Mouse (Mus musculus): ENCODE results near the gene Dusp9. TPM values are rescaled to one million over a fixed set of nuclear protein-coding genes. Genes with fewer than 3 reads are reported as not detected.
A peak's percentile ranks its signal among the peaks of the same experiment; 100 is the strongest.

Gene Dusp9
- polyA plus RNA-seq, 1 experiment = 0.57 TPM

GRCm38 (mm10) chrX:73659575-73660283, 20.5 kb downstream of the Dusp9 start, which contains the start of gene Pnck:
TSS of gene Pnck (minus strand) at chrX:73660117.
- no peak for TF ChIP-seq GATA1 (IDR thresholded peaks at IDR 0.05; ENCODE audit: borderline replicate concordance, low read length)
- peaks cover 50% of the 10 kb centered on the region for H3K27me3 ChIP-seq (replicated peaks)
- H3K4me3 ChIP-seq (replicated peaks) = peak within 1 kb of the TSS; percentile 62
- peaks cover 11% of the 10 kb centered on the region; the same call in 1 of the 2 replicates for H3K9me3 ChIP-seq
- H3K4me1 ChIP-seq = peaks cover 9% of the 10 kb centered on the region; the same call in 1 of the 2 replicates
- no peaks in the 10 kb centered on the region for H3K36me3 ChIP-seq (replicated peaks; ENCODE audit: low read length)

- H3K4me3 ChIP-seq (replicated peaks) = no peak overlapping the region
- H3K9me3 ChIP-seq = peaks cover 11% of the 10 kb centered on the region; the same call in 1 of the 2 replicates
- H3K27me3 ChIP-seq (replicated peaks) = peaks cover 50% of the 10 kb centered on the region
- no peaks in the 10 kb centered on the region for H3K36me3 ChIP-seq (replicated peaks; ENCODE audit: low read length)
- no peak for TF ChIP-seq FLI1 (IDR thresholded peaks at IDR 0.05; ENCODE audit: low read length)
- no peak for TF ChIP-seq GATA1 (IDR thresholded peaks at IDR 0.05; ENCODE audit: borderline replicate concordance, low read length)
- peaks cover 9% of the 10 kb centered on the region; the same call in 1 of the 2 replicates for H3K4me1 ChIP-seq
These were observed 21.1 kb downstream of the Dusp9 start for GRCm38 (mm10) chrX:73660284-73660665.

GRCm38 (mm10) chrX:73663143-73663542, 23.9 kb downstream of the Dusp9 start:
- Histone ChIP-seq H3K4me1 (peaks cover 3% of the 10 kb centered on the region; the same call in 1 of the 2 replicates), H3K9me3 (peaks cover 11% of the 10 kb centered on the region; the same call in 1 of the 2 replicates), H3K36me3 (replicated peaks; ENCODE audit: low read length) (no peaks in the 10 kb centered on the region), H3K4me3 (replicated peaks) (no peak overlapping the region), H3K27me3 (replicated peaks) (peaks cover 31% of the 10 kb centered on the region)
- TF ChIP-seq FLI1 (IDR thresholded peaks at IDR 0.05; ENCODE audit: low read length) (no peak), GATA1 (IDR thresholded peaks at IDR 0.05; ENCODE audit: borderline replicate concordance, low read length) (no peak)

GRCm38 (mm10) chrX:73672031-73672431, 32.8 kb downstream of the Dusp9 start:
- TF ChIP-seq FLI1 (IDR thresholded peaks at IDR 0.05; ENCODE audit: low read length) (no peak), GATA1 (IDR thresholded peaks at IDR 0.05; ENCODE audit: borderline replicate concordance, low read length) (no peak)
- H3K27me3 ChIP-seq (replicated peaks) = peaks cover 73% of the 10 kb centered on the region

GRCm38 (mm10) chrX:73672879-73673618, 33.8 kb downstream of the Dusp9 start, which contains the start of gene Slc6a8:
TSS of gene Slc6a8 (plus strand) at chrX:73673150.
- Histone ChIP-seq H3K27me3 (replicated peaks) (peaks cover 79% of the 10 kb centered on the region), H3K4me3 (replicated peaks) (peak within 1 kb of the TSS; percentile 89), H3K36me3 (replicated peaks; ENCODE audit: low read length) (no peaks in the 10 kb centered on the region), H3K4me1 (peaks cover 20% of the 10 kb centered on the region), H3K9me3 (peaks cover 8% of the 10 kb centered on the region; the same call in 1 of the 2 replicates)
- no peak for TF ChIP-seq GATA1 (IDR thresholded peaks at IDR 0.05; ENCODE audit: borderline replicate concordance, low read length)
- no peak for TF ChIP-seq FLI1 (IDR thresholded peaks at IDR 0.05; ENCODE audit: low read length)

More at GRCm38 (mm10) chrX:73672031-73672431, 32.8 kb downstream of the Dusp9 start:
- no peaks in the 10 kb centered on the region for H3K36me3 ChIP-seq (replicated peaks; ENCODE audit: low read length)
- peak overlapping the region; percentile 23 for H3K4me3 ChIP-seq (replicated peaks)
- peaks cover 20% of the 10 kb centered on the region for H3K4me1 ChIP-seq
- peaks cover 8% of the 10 kb centered on the region; the same call in 1 of the 2 replicates for H3K9me3 ChIP-seq

GRCm38 (mm10) chrX:73673619-73673967, 34.4 kb downstream of the Dusp9 start:
- peaks cover 8% of the 10 kb centered on the region; the same call in 1 of the 2 replicates for H3K9me3 ChIP-seq
- no peak for TF ChIP-seq FLI1 (IDR thresholded peaks at IDR 0.05; ENCODE audit: low read length)
- peaks cover 81% of the 10 kb centered on the region for H3K27me3 ChIP-seq (replicated peaks)
- no peaks in the 10 kb centered on the region for H3K36me3 ChIP-seq (replicated peaks; ENCODE audit: low read length)
- peak overlapping the region; percentile 89 for H3K4me3 ChIP-seq (replicated peaks)
- H3K4me1 ChIP-seq = peaks cover 20% of the 10 kb centered on the region

- H3K36me3 ChIP-seq (replicated peaks; ENCODE audit: low read length) = peaks cover 5% of the 10 kb centered on the region
- H3K27me3 ChIP-seq (replicated peaks) = peaks cover 85% of the 10 kb centered on the region
- peaks cover 20% of the 10 kb centered on the region for H3K4me1 ChIP-seq
- H3K9me3 ChIP-seq = peaks cover 8% of the 10 kb centered on the region; the same call in 1 of the 2 replicates
- TF ChIP-seq GATA1 (IDR thresholded peaks at IDR 0.05; ENCODE audit: borderline replicate concordance, low read length) (no peak), FLI1 (IDR thresholded peaks at IDR 0.05; ENCODE audit: low read length) (no peak)
- H3K4me3 ChIP-seq (replicated peaks) = peak overlapping the region; percentile 89
These were observed 34.9 kb downstream of the Dusp9 start for GRCm38 (mm10) chrX:73673968-73674661.

- Histone ChIP-seq H3K36me3 (replicated peaks; ENCODE audit: low read length) (peaks cover 16% of the 10 kb centered on the region), H3K4me3 (replicated peaks) (no peak overlapping the region), H3K9me3 (peaks cover 8% of the 10 kb centered on the region; the same call in 1 of the 2 replicates), H3K4me1 (peaks cover 20% of the 10 kb centered on the region), H3K27me3 (replicated peaks) (peaks cover 82% of the 10 kb centered on the region)
- TF ChIP-seq GATA1 (IDR thresholded peaks at IDR 0.05; ENCODE audit: borderline replicate concordance, low read length) = no peak
- TF ChIP-seq FLI1 (IDR thresholded peaks at IDR 0.05; ENCODE audit: low read length) = no peak
These were observed 36.0 kb downstream of the Dusp9 start for GRCm38 (mm10) chrX:73675231-73675630.

- Histone ChIP-seq H3K9me3 (peaks cover 8% of the 10 kb centered on the region; the same call in 1 of the 2 replicates), H3K4me1 (peaks cover 20% of the 10 kb centered on the region), H3K27me3 (replicated peaks) (peaks cover 78% of the 10 kb centered on the region), H3K4me3 (replicated peaks) (no peak overlapping the region), H3K36me3 (replicated peaks; ENCODE audit: low read length) (peaks cover 29% of the 10 kb centered on the region)
- TF ChIP-seq GATA1 (IDR thresholded peaks at IDR 0.05; ENCODE audit: borderline replicate concordance, low read length) = no peak
- TF ChIP-seq FLI1 (IDR thresholded peaks at IDR 0.05; ENCODE audit: low read length) = no peak
These were observed 37.4 kb downstream of the Dusp9 start for GRCm38 (mm10) chrX:73676668-73677067.

Data from megakaryocyte, embryonic 14.5 days (primary cell).